Mouse (Mus musculus): ENCODE results near the gene Car10.

DNA sequence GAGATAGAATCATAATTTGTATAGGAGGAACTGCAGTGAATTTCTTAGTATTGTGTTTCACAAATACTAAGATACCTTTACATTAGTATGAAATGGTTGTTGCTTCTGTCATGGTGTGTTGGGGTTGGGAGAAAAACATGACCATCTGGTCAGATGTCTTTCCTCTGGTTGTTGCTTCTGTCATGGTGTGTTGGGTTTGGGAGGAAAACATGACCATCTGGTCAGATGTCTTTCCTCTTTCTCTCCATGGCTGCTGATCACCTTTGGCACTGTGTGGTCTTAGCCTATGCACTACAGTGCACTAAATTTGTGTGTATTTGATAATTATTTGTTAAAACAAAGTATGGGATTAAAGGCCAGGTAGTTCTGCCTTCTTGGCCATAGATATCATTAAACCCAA is 132.2 kb downstream of the Car10 start:
- no peak for TF ChIP-seq CTCF (conservative IDR thresholded peaks at IDR 0.05; ENCODE audit: insufficient read depth, insufficient read length, low read depth, low read length)
- TF ChIP-seq POLR2A (IDR thresholded peaks at IDR 0.05; ENCODE audit: low read depth, low read length): no peak
